Mouse (Mus musculus) G1E (cell line): Measurements from ENCODE around the gene C730034F03Rik.

Experiments used
- CTCF ChIP-seq: IDR thresholded peaks from 2 replicates; pipeline ENCODE4 v1.5.1; 2012; ENCODE audit warnings: low read depth, low read length, inconsistent platforms, mixed read lengths
- GATA1 ChIP-seq: IDR thresholded peaks from 2 replicates; pipeline ENCODE4 v1.6.1; 2012; ENCODE audit warnings: borderline replicate concordance, low read length, inconsistent platforms, mixed read lengths
- TAL1 ChIP-seq: conservative IDR thresholded peaks from 2 replicates; pipeline ENCODE4 v1.6.1; 2012; ENCODE audit warnings: low read depth, low read length, inconsistent platforms, mixed read lengths

DNA sequence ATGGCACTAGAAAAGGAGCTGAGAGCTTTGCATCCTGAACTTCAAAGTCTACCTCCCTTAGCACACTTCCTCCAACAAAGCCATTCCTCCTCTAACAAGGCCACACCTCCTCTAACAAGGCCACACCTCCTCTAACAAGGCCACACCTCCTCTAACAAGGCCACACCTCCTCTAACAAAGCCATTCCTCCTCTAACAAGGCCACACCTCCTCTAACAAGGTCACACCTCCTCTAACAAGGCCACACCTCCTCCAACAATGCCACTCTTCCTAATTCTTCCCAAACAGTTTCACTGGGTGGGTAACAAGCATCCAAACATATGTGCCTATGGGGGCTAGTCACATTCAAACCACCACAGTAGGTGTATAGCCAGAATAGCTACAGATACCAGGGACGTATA, 26.9 kb upstream of the C730034F03Rik start:
- no peak for TF ChIP-seq GATA1
- TF ChIP-seq CTCF, result no peak
- TF ChIP-seq TAL1, result no peak
